Mouse (Mus musculus) CH12.LX (cell line): ENCODE results near the gene Otud6a.

Experiments used
- CTCF ChIP-seq, 2 experiments: IDR thresholded peaks in 1 of 2; conservative IDR thresholded peaks in 1 of 2; 2 replicates each; pipeline ENCODE4 v1.5.1; 2011 to 2012; ENCODE audit warnings: low read depth in 2 of 2, low read length in 2 of 2, improper control_type of control experiment in 1 of 2, inconsistent platforms in 1 of 2, mild to moderate bottlenecking in 1 of 2, moderate library complexity in 1 of 2
- E2F4 ChIP-seq: IDR thresholded peaks from 2 replicates; pipeline ENCODE4 v1.6.1; 2011; ENCODE audit warnings: low read depth, low read length, improper control_type of control experiment; ENCODE audit not compliant: insufficient replicate concordance

- TF ChIP-seq E2F4 (no peak), CTCF (conservative IDR thresholded peaks at IDR 0.05 in 1 of 2, IDR thresholded peaks at IDR 0.05 in 1 of 2; ENCODE audit: low read depth in 2 of 2, low read length in 2 of 2) (no peak)
Observed at GRCm38 (mm10) chrX:100471491-100471890, 42.7 kb downstream of the Otud6a start.
